Mouse (Mus musculus): ENCODE measurements around the gene Pls1.

DNA sequence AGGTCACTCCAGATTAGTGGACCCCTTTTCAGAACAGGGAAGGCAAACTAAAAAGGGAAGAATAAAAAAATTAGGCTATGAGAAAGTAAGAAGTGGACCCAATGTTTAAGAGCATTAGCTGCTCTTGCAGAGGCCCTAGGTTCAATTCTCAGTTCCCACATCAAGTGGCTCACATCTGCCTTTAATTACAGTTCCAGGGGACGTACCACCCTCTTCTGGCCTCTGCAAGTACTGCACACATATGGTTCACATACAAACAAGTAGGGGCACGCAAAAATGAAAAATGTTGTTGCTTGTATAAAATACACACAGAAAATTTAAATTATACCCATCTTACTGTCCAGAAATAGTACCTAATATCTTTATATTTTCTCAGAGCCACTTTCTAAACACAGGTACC is 48.8 kb downstream of the Pls1 start:
- TF ChIP-seq TAL1 (conservative IDR thresholded peaks at IDR 0.05; ENCODE audit: low read depth, low read length) (no peak), CTCF (IDR thresholded peaks at IDR 0.05; ENCODE audit: low read depth, low read length) (no peak), GATA1 (IDR thresholded peaks at IDR 0.05; ENCODE audit: borderline replicate concordance, low read length) (no peak), POLR2AphosphoS5 (IDR thresholded peaks at IDR 0.05; ENCODE audit: insufficient replicate concordance, low read depth, low read length) (no peak)
